Mouse (Mus musculus) neural tube, embryonic 14.5 days (tissue): ENCODE measurements around the gene Gm28043. TPM values are rescaled to one million over a fixed set of nuclear protein-coding genes. Genes with fewer than 3 reads are reported as not detected.

ENCODE experiments used
- ATAC-seq: fragments of 200-750 bp; cut with Nextera tagmentation; 2 replicates; pipeline ENCODE4 v1.8.0; 2017; ENCODE audit warnings: low read depth, mild to moderate bottlenecking, moderate TSS enrichment, moderate library complexity
- H3K27ac ChIP-seq: fragments of 300-500 bp; sonication (generic); 2 replicates; pipeline ENCODE4 v1.5.1; 2014; ENCODE audit warnings: low read depth, mild to moderate bottlenecking, control low read depth, low read length, moderate library complexity, mixed read lengths
- H3K27me3 ChIP-seq: fragments of 300-500 bp; sonication (generic); 2 replicates; pipeline ENCODE4 v1.6.1; 2014; ENCODE audit warnings: low read length; ENCODE audit not compliant: control insufficient read depth, insufficient read depth
- H3K36me3 ChIP-seq: fragments of 300-500 bp; sonication (generic); 2 replicates; pipeline ENCODE4 v1.6.1; 2014; ENCODE audit warnings: low read length, mixed read lengths; ENCODE audit not compliant: control insufficient read depth, insufficient read depth
- H3K4me1 ChIP-seq: fragments of 300-500 bp; sonication (generic); 2 replicates; pipeline ENCODE4 v1.6.1; 2014; ENCODE audit warnings: low read length; ENCODE audit not compliant: control insufficient read depth, insufficient read depth
- H3K4me2 ChIP-seq: fragments of 300-500 bp; sonication (generic); 2 replicates; pipeline ENCODE4 v1.6.1; 2014; ENCODE audit warnings: mild to moderate bottlenecking, low read depth, low read length, control low read depth
- H3K4me3 ChIP-seq: fragments of 300-500 bp; sonication (generic); 2 replicates; pipeline ENCODE4 v1.5.1; 2014; ENCODE audit warnings: low read depth, low read length, control low read depth, mixed read lengths
- H3K9ac ChIP-seq: fragments of 300-500 bp; sonication (generic); replicated peaks from 2 replicates; pipeline ENCODE4 v1.6.1; 2014; ENCODE audit warnings: low read depth, mild to moderate bottlenecking, control low read depth, low read length, mixed read lengths
- H3K9me3 ChIP-seq: fragments of 300-500 bp; sonication (generic); 2 replicates; pipeline ENCODE4 v1.6.1; 2016; ENCODE audit warnings: low read length; ENCODE audit not compliant: control insufficient read depth
- WGBS: fragments of 180-500 bp; shearing (Covaris S2); extraction: QIAGEN DNeasy Blood & Tissue Kit; methylation state at CpG from one replicate; pipeline ENCODE4 v1.1.7; 2014; 5-methylcytosine and 5-hydroxymethylcytosine counted together
- polyA plus RNA-seq: library from polyadenylated mRNA; unstranded; fragments of >200 nt; fragmentation: Nextera tagmentation; extraction: Ambion mirVana; gene quantifications from 2 replicates; pipeline ENCODE4 v1.2.1, GENCODE M21; 2014

Gene Gm28043
- polyA plus RNA-seq, 1 experiment from 2014 or later: 1.7 TPM

GRCm38 (mm10) chr17:29692827-29693226 is 78.2 kb downstream of the Gm28043 start:
- Histone ChIP-seq H3K4me2 (no peak overlapping the region), H3K9ac (no peak overlapping the region), H3K27ac (no peak overlapping the region), H3K4me1 (no peaks in the 10 kb centered on the region), H3K36me3 (peaks cover 44% of the 10 kb centered on the region), H3K27me3 (no peaks in the 10 kb centered on the region), H3K9me3 (no peaks in the 10 kb centered on the region), H3K4me3 (no peak overlapping the region)
- no peak for ATAC-seq
- WGBS: 95% methylated on average over 2 of the region's 2 CpGs

GRCm38 (mm10) chr17:29693571-29693970 is 78.9 kb downstream of the Gm28043 start:
- Histone ChIP-seq H3K36me3 (peaks cover 51% of the 10 kb centered on the region), H3K9ac (no peak overlapping the region), H3K4me3 (no peak overlapping the region), H3K4me2 (no peak overlapping the region), H3K9me3 (no peaks in the 10 kb centered on the region), H3K27ac (no peak overlapping the region), H3K4me1 (no peaks in the 10 kb centered on the region), H3K27me3 (no peaks in the 10 kb centered on the region)
- ATAC-seq: no peak
- WGBS: 70% methylated on average over 2 of the region's 2 CpGs

- no peak for ATAC-seq
- Histone ChIP-seq H3K9me3 (no peaks in the 10 kb centered on the region), H3K4me3 (no peak overlapping the region), H3K27me3 (no peaks in the 10 kb centered on the region), H3K4me1 (no peaks in the 10 kb centered on the region), H3K27ac (no peak overlapping the region; the same call in 1 of the 2 replicates), H3K4me2 (no peak overlapping the region), H3K36me3 (peaks cover 57% of the 10 kb centered on the region), H3K9ac (no peak overlapping the region)
- 73% methylated on average over 4 of the region's 4 CpGs for WGBS
These were observed 79.8 kb downstream of the Gm28043 start for GRCm38 (mm10) chr17:29694516-29694915.

GRCm38 (mm10) chr17:29696940-29697339 is 82.3 kb downstream of the Gm28043 start:
- no peak for ATAC-seq
- WGBS: 96% methylated on average over 8 of the region's 8 CpGs
- peaks cover 55% of the 10 kb centered on the region for H3K36me3 ChIP-seq

DNA sequence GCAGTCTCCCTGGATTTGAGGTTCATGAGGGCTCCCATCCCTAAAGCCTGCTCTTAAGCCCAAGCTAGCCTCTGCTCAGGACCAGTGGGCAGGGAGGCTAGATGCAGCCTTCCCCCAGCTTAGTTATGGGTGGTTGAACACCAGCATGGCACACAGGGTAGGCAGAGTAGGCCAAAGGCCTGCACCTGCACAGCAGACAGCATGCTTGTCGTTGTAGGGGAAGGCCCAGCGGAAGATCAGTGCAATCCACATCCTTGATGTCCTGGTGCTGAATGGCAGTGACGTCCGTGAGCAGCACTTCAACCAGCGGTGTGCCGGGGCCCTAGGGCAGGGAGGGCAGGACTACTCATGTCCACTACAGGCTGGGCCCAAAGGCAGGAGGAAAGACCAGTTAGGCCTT is 83.7 kb downstream of the Gm28043 start:
- H3K4me1 ChIP-seq: no peaks in the 10 kb centered on the region
- ATAC-seq: no peak
- no peaks in the 10 kb centered on the region for H3K27me3 ChIP-seq
- H3K9ac ChIP-seq: no peak overlapping the region
- H3K9me3 ChIP-seq: no peaks in the 10 kb centered on the region
- H3K4me3 ChIP-seq: no peak overlapping the region
- peaks cover 61% of the 10 kb centered on the region for H3K36me3 ChIP-seq
- H3K27ac ChIP-seq: no peak overlapping the region
- WGBS: 92% methylated on average over 6 of the region's 6 CpGs
- no peak overlapping the region for H3K4me2 ChIP-seq

More at GRCm38 (mm10) chr17:29696940-29697339, 82.3 kb downstream of the Gm28043 start:
- Histone ChIP-seq H3K4me2 (no peak overlapping the region), H3K27ac (no peak overlapping the region), H3K4me1 (no peaks in the 10 kb centered on the region), H3K27me3 (no peaks in the 10 kb centered on the region), H3K9me3 (no peaks in the 10 kb centered on the region), H3K4me3 (no peak overlapping the region), H3K9ac (no peak overlapping the region)

DNA sequence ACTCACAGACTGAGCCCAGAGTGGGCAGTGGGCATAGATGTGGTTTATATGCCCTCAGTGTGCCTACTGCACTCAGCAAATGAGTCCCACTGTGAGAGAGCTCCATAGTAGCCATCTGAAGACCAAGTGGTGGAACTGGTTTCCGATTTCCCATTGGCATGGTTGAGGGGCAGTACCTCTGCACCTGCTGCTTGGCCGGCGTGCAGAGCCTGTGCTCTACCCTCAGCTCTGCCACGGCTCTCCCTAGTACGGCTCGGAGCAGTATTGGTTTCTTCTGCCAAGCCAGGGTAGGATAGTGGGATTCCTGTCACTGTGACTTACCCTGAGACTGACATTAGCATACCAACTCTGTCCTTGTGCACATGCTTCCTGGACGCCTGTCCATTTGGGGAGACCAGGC is 85.9 kb downstream of the Gm28043 start:
- no peak overlapping the region for H3K9ac ChIP-seq
- H3K4me2 ChIP-seq: no peak overlapping the region
- ATAC-seq: no peak
- H3K27me3 ChIP-seq: no peaks in the 10 kb centered on the region
- H3K9me3 ChIP-seq: no peaks in the 10 kb centered on the region
- H3K36me3 ChIP-seq: peaks cover 49% of the 10 kb centered on the region
- 0 out of 2 replicates have a peak, but pooled peaks cover 3% of the 10 kb centered on the region for H3K4me1 ChIP-seq
- no peak overlapping the region for H3K4me3 ChIP-seq
- no peak overlapping the region for H3K27ac ChIP-seq
- 97% methylated on average over 7 of the region's 7 CpGs for WGBS

GRCm38 (mm10) chr17:29702938-29703710 is 88.4 kb downstream of the Gm28043 start:
- 75% methylated on average over 4 of the region's 4 CpGs for WGBS
- H3K9me3 ChIP-seq: no peaks in the 10 kb centered on the region
- H3K36me3 ChIP-seq: peaks cover 34% of the 10 kb centered on the region
- no peak overlapping the region for H3K9ac ChIP-seq
- H3K27ac ChIP-seq: no peak overlapping the region
- H3K4me3 ChIP-seq: no peak overlapping the region
- H3K4me2 ChIP-seq: no peak overlapping the region
- no peak for ATAC-seq
- peaks cover 10% of the 10 kb centered on the region; the same call in 1 of the 2 replicates for H3K4me1 ChIP-seq
- no peaks in the 10 kb centered on the region for H3K27me3 ChIP-seq

GRCm38 (mm10) chr17:29704781-29705180 is 90.1 kb downstream of the Gm28043 start:
- no peak overlapping the region for H3K27ac ChIP-seq
- no peaks in the 10 kb centered on the region for H3K9me3 ChIP-seq
- WGBS: 13% methylated on average over 3 of the region's 3 CpGs
- peak; percentile 65 for ATAC-seq
- peaks cover 20% of the 10 kb centered on the region for H3K4me1 ChIP-seq
- peaks cover 22% of the 10 kb centered on the region for H3K36me3 ChIP-seq
- H3K4me2 ChIP-seq: no peak overlapping the region
- no peak overlapping the region for H3K4me3 ChIP-seq
- no peak overlapping the region for H3K9ac ChIP-seq
- H3K27me3 ChIP-seq: no peaks in the 10 kb centered on the region

GRCm38 (mm10) chr17:29705881-29706280 is 91.2 kb downstream of the Gm28043 start:
- ATAC-seq: no peak
- WGBS: 85% methylated on average over 5 of the region's 5 CpGs
- no peak overlapping the region for H3K27ac ChIP-seq
- H3K9me3 ChIP-seq: no peaks in the 10 kb centered on the region
- H3K27me3 ChIP-seq: no peaks in the 10 kb centered on the region
- H3K4me1 ChIP-seq: peaks cover 29% of the 10 kb centered on the region
- H3K36me3 ChIP-seq: peaks cover 13% of the 10 kb centered on the region; the same call in 1 of the 2 replicates
- H3K9ac ChIP-seq: no peak overlapping the region
- H3K4me2 ChIP-seq: no peak overlapping the region
- no peak overlapping the region for H3K4me3 ChIP-seq
